Mouse (Mus musculus): ENCODE results near the gene St8sia2.

St8sia2 gene

DNA sequence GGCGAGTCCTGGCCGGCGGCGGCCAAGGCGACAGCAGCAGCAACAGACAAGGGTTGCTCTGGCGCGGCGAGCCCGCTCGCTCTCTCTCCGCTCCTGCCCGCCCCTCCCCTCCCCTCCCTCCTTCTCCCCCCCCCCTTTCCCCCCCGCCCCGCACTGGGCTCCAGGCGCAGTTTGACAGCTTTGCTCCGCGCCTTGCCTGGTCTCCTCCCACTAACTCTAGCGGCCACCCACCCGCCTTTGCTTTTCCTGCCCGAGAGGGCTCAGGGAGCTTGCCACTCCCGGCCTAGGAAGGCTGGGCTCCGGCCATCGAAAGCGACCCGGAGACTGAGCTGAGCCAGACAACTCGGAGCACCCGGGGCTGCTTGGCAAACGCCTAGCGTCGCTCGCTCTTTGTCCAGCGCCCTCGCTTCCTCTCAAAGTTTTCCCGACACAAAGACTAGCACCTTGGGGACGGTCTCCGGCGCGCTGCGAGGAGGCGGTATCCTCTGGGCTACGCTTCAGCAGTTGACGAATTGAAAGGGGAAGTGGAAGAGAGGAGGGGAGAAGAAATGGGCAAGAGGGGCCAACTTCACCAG lies at the start of gene St8sia2:
Gene St8sia2 (minus strand): TSS at position 90 of the 575 bp plus-strand sequence.
- DNase-seq (ENCODE audit: low read depth, low spot score), result peak; percentile 32

DNA sequence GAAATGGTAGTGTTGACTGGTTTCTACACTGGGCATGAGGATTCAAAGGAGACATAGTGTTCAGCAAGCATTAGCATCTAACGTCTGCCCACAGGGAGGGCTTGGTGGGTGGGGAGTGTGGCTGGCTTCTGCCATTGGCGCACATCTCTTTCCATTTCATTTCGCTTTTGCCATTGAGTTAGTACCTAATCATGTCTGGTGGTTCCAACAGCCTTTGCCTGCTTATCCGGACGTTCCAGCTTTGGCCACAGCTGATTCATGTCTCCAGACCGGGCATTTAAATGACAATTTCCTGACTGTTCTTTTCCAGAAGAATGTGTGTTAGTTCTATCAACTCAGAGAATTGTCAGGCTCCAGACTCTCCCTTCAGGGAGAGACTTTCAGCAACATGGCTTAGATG lies 47.6 kb upstream of the St8sia2 start:
- DNase-seq (ENCODE audit: low read depth, low spot score), result no peak

DNA sequence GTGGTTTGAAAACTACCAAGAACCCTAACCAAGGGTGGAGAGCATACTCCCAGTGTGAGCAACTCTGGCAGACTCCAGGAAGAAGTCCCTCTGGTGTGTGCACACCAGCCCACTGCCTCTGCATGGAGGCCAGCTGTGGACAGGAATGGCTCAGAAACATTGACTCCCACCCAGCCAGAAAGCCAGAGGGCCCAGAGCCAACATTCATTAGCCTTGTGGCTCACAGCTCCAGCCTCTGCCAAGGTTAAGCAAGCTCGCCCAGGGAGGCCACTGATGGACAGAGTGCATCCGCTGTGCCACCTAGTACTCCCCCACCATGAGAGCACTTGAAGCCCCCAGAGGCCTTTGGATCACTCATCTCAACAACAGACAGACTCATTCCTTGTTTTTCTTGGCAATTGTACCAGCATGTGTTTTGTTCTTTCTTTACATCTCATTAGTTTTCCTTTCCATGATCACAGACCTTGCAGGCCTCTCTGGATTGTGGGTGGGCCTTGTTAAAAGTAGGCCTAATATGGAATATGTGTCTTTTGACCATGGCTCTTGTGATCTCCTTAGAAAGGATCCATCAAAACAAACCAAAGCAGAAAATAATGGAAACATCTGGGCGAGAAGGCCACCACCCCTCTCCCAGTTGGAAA lies 46.9 kb upstream of the St8sia2 start:
- DNase-seq (ENCODE audit: low read depth, low spot score), result no peak

DNA sequence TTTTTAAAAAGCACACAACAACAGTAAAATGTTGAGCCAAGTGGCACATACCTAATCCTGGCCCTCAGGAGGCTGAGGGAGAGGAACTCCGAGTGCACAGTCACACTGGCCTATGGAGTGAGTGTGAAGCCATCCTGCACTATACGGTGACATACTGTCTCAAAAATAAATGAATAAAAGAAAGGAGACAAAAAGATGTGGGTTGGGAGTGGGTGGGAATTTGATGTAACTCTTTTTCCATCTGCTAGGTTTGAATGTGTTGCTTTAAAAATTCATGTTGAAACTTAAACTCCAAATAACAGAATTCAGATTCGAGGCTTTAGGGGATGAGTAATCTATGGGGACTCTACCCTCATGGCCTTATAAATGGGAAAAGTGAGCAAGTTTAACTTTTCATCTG lies 46.2 kb upstream of the St8sia2 start:
- DNase-seq (ENCODE audit: low read depth, low spot score), result peak; percentile 61

DNA sequence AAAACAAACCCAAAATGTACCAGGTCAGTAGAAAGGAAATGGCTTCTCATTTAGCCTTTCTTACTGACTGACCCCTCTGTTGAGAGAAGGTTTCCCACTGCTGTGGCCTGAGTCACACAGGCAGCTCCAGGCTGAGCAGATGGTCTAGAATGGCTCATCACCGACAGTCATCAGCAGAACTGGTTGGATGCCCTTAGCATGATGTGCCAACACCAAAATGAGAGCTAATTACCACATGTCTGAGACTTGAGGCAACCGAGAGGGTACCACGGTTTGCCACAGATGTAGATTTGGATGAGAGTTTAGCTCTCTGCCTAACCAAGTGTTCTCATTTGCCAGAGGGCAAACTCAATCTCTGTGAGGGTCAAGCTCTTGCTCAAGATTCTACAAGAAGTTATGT lies 42.3 kb upstream of the St8sia2 start:
- peak; percentile 86 for DNase-seq (ENCODE audit: low read depth, low spot score)

DNA sequence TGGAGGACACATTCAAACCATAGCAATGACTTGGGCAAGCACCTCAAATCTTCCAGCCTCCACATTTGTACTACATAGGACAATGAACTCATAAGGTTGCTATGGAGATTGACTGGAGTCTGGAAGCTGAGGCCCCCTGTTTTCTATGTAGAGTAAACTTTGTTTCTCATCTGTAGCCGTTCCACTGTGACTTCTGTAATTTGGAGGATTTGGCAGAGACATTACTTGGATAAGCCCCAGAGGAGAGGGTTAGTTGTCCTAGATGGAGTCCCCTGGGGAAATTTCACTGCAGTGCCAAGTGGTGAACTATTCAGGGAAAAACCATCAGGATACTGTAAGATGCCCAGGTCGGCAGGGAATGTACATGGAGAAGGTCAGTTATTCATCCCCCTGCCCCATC lies 34.1 kb upstream of the St8sia2 start:
- no peak for DNase-seq (ENCODE audit: low read depth, low spot score)

DNA sequence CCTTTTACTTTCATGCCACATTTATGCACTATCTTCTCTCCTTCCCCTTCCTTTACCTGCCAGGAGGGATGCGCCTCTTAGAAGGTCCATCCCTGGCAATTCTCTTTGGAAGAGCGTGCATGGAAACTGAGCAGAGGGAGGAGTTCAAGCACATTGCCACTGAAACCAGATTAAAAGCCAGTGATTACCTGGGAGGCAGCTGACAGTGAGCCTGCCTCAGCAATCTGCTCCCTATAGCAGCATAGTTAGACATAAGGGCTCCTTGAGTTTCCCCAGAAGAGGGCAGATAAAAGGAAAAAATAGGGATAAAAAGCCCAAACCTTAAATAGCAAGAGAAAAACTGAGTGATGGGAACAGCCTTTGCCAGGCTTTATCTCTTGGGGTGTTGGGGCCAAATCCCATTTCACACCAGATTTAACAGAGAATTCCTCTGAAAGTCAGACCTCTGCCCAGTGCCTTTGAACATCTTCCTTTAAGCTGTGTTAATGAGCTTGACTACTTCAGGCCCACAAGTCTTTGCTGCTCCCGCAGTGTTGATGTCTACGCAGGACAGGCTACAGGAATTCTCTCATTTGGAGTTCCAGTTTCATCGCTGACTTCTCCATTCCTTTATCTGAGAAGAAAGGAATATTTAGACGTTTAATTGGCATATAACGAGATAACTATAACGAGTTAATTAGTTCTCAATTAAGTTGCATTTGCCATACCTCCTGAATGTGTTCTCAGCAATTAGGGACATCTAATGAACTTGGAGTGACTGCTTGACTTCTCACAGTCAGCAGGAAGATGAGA lies 31.9 kb upstream of the St8sia2 start:
- no peak for DNase-seq (ENCODE audit: low read depth, low spot score)

DNA sequence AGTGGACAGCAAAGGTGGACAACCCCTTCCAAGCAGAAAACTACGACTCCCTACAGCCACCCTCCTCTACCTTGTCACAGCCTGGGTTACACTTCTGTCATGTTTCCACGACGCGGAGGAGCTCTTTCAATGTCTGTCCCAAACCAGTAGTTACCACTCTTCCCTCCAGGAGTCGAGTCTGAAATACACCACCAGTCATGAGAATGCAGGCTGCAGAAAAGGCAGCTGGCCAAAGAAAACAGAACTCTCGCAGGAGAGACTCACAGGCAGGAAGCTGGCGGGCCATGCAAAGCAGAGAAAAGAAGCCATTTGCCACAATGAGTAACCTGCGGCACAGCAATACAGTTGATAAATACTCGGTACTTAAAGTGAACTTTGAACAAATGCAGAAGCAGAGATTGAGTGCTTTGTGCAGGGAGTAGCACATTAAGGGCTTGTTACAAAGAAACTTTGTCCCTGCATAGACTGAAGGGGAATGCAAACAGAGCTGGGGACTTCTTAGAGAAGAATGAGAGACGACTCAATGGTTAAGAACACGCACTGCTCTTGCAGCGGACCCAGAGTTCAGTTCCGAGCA lies 30.2 kb upstream of the St8sia2 start:
- DNase-seq (ENCODE audit: low read depth, low spot score), result no peak

DNA sequence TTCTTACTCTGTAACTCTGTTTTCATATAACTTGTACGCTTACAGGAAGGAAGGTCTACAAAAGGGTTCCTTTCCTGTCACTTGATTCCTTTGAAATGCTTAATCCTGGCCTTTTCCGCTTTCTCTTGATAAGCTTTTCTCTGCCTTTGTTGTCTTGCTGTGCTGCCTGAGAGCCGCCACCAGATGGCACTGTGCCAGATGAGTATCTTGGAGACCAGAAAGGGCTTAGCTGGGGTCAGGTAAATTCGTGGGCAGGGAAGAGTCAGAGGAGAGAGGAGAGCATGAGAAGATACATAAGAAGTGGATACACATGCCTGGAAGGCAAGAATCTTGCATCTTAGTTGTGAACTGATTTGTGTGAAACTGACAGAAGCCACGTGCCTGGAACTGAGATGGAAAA lies 11.5 kb upstream of the St8sia2 start:
- peak; percentile 73 for DNase-seq (ENCODE audit: low read depth, low spot score)

DNA sequence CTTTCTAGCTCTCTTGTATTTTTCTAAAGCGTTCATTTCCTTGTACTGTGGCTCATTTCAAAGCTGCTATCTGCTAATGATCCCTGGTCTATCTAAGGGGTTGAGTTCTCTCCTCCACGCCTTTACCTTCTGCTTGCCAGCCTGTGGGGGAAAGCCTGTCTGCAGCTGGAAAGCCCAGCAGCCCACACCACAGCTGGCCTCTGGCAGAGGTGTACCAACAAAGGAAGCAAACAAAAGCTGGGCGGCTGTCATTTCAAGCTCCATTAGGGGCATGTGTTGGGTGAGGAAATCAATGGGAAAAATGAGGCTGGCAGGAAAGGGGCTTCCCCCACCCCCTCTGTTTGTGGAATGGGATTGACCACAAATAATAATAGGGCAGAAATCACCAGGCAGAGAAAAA lies 10.7 kb upstream of the St8sia2 start:
- DNase-seq (ENCODE audit: low read depth, low spot score), result no peak

DNA sequence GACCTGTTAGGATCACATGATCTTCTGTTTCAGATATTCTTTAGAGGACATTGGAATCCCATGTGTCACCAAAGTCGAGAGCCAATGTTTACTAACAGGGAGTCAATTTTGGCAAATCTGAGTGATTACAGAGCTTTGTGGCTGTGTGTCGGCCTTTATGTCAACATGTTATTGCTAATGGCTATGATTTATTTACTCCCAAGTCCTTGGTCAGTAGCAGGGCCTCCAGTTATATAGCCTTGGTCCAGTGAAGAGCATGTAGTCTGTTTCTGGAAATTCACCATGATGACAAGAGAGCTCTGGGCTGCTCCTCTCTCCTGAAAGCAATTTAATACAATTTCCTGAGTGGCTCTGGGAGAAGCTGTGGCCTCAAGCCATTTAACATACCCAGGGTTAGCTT lies 9.1 kb upstream of the St8sia2 start:
- no peak for DNase-seq (ENCODE audit: low read depth, low spot score)

DNA sequence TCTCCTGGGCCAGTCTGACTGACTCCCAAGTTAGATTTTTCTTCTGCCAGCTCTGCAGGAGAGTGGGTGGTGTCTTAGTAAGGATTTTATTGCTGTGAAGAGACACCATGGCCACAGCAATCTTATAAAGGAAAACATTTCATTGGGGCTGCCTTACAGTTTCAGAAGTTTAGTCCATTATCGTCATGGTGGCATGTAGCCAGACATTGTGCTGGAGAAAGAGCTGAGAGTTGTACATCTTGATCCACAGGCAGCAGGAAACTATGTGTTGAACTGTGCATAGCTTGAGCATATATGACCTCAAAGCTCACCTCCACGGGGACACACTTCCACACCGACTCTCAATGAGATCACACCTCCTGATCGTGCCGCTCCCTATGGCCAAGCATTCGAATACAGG lies 8.3 kb upstream of the St8sia2 start:
- no peak for DNase-seq (ENCODE audit: low read depth, low spot score)

DNA sequence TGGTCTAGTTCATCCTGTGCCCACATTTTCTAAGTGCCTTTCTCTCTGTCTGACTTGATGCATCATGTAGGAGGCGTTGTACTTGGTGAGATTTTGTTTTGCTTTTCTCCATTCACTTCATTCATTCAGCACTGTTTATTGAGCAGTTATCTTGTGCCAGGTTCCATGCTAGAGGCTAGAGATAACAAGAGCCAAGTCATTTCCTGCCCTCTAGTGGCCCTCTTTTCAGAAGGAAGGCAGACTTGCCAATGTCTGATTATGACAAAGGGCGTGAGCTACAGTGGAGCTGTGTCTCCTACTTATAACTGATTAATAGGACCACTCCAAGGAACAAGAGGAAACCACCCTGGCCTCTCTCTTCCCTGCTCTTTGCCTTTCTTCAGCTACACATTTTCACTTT lies 3.1 kb upstream of the St8sia2 start:
- peak; percentile 40 for DNase-seq (ENCODE audit: low read depth, low spot score)

DNA sequence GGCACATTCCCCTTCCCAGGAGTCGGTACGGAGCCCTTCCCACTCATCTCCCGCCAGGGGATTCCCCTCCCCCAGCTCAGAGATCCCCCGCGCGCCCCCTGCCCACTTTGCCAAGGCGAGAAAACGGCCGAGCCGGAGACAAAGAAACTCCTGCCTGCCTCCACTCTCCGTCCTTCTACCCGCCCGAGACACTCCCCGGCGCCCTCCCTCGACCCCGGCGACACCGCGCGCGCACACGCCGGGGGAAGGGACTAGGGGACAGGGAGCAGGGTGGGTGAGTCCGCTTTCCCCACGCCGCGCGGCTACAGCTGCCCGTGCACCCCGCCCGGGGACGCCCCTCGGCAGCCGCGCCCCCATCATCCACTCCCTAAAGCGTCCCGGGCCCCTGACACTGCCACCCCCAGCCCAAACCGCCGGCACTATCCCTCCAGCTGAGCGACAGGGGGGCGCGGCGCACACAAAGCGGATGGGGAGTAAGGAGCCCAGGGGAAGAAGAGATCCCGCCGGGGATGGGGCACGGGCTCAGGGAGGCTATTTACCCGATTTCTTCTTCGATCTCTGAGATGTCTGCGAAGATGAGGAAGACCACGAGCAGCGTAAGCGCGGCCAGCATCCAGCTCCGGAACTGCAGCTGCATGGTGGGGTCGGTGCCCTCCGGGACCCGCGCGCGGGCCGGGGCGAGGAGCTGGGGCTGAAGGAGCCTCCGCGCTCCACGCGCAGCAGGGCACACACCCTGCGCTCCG lies 461 bp downstream of the St8sia2 start:
- no peak for DNase-seq (ENCODE audit: low read depth, low spot score)

DNA sequence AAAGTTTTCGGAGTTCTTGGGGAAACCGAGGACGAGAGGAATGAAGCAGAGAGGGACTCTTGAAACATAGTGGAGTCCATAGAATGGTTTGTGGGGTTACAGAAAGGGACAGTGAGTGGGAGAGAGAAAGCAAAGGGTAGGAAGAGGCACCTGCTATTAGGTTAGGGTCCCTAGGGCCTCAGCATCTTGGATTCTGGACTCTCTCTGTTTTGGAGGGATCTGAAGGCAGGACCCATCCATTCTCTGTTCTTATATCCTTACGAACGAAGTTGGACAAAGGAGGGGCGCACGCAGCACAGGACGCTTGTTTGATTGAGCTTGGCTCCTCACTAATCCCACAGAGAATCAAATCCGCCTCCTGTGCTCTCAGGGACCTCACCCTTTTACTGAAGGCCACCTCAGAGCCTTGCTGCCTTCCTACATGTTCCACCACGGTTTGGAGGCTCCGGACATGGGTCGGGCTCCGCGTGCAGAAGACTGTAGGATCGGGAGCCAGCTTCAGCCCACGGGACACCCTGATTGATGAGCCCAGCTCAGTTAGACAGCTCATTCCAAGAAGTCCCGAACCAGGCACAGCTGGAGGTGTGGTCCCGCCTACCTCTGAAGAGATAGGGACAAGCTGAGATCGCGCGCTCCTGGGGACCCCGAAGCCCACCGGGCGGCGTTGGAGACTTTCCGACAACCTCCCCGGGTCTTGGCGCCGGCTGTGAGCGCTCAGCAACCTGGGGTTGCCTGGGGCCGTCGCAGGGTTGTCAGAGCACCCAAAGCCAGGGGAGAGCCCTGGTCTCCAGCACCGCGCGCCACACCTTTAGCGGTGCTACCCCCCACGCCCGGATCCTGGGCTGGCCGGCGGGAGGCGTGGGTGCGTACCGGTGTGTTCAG lies 1.3 kb downstream of the St8sia2 start:
- no peak for DNase-seq (ENCODE audit: low read depth, low spot score)

DNA sequence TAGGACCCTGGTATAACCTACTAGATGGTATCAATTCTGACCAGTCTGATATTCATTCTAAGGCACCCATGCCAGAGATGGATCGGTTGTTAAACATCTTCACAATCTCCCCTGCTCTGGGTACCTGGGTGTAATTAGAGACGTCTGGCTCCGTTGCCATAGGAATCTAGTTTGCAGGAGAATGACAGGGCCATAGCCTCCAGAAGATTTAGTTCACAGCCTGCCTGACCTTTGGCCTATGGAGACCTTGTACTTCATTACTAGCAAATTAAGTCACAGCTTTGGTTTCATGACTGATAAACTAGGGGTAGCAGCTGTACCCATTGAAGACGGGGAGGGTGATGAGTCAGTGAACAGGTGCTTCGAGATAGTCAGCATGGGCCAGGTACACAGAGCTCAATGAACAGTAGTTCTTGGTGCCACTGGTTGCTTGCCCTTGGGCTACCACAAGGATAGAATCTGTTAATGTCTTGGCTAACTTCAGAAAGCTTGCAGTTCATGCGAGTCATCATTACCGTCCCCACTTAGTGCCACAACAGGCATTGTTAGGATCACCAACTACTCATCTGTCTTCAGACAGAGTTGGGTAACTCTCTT lies 4.4 kb downstream of the St8sia2 start:
- DNase-seq (ENCODE audit: low read depth, low spot score), result no peak

DNA sequence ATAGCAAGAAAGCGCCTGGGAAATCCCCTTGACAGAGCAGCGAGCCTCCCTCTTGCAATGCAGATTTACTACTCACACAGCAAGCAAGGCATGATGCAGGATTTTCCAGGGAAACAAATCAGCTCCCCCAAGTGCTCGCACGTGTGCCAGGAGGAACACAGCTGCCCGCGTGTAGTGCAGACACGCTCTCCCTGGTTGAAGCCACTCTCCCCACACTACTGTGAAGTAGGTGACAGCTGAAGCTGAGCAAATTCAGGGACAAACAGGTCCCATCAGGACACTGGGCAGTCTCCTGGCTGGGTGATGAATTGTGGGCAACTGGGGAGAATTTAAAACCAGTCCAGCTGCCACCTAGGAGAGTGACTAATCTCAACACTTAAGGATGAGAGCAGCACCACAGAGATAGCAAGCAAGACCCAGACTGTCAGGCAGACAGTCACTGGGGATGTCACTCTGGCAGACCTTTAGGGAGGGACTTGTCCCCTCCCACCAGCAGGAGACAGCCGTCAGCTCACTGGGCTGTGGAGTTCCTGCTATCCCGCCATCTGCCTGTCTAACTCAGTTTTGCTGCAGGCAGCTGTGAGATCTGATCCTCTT lies 6.6 kb downstream of the St8sia2 start:
- peak; percentile 61 for DNase-seq (ENCODE audit: low read depth, low spot score)

DNA sequence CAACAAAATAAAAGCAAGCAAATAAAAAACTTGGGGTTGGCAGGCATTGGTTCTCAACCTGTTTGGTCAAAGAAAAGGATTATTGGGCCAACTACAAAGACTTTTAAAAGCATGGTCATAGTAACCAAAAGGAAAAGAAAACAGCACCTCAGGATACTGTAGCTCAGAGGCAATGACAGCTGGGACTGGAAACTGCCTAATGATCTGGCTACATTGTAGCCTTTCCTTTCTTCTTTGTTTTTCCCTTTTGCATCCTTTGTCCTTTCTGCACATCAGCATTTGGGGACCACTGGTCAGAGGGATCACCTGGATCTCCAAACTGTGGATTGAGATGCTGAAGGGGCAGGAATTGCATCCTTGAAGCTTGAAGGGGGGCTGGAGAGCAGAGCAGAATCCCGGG lies 7.1 kb downstream of the St8sia2 start:
- DNase-seq (ENCODE audit: low read depth, low spot score), result no peak

DNA sequence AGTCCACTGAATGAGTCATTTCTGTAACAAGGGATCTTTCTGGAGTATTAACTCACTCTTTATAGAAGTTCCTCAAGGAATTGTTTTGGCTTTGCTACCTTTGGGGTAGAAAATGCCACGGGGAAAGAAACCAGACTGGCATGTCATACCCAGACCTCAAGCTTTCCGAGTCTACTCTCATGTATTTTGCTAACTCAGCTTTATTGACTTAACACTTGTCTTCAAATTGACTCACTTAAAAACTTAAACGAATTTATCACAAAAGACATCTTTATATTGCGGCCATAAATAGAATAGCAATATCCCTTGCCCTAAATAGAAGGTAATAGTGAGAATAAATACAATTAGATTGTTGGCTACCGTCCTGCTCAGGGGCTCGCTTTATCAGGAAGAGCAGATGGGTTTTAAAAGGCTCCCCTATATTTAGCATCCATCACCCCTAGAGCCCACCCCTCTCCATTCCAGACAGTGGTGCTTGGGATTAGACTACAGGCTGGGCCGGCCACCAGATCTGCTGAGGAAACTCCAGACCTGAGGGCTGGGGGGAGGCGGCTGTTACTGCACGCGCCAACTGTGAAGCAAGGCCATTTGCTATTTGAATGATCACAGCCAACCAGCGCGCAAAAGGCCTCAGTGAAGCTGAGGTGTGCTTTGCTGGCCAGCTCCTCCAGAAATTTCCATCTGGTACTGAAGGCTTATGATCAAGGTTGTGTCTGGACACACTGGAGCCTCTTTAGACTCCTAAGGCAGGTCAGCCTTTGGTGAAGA lies 12.6 kb downstream of the St8sia2 start:
- DNase-seq (ENCODE audit: low read depth, low spot score), result no peak
